Mouse (Mus musculus) thymus, postnatal 4 days (tissue): ENCODE results near the gene Ltk.
A peak's percentile ranks its signal among the peaks of the same experiment; 100 is the strongest.

Experiments
- DNase-seq: peaks from one replicate; pipeline ENCODE4 v3.0.0; 2021

Gene Ltk

GRCm38 (mm10) chr2:119760251-119760650 is at the start of gene Ltk:
Gene Ltk, minus strand, starts transcription at chr2:119760431.
- no peak for DNase-seq

GRCm38 (mm10) chr2:119808881-119809280 is 48.6 kb upstream of the Ltk start:
- no peak for DNase-seq

GRCm38 (mm10) chr2:119808438-119808837 is 48.2 kb upstream of the Ltk start:
- DNase-seq = no peak

GRCm38 (mm10) chr2:119805536-119805935 is 45.3 kb upstream of the Ltk start:
- DNase-seq = no peak

GRCm38 (mm10) chr2:119804776-119805175 is 44.5 kb upstream of the Ltk start:
- no peak for DNase-seq

- DNase-seq = no peak
Observed at GRCm38 (mm10) chr2:119804275-119804628, 44.0 kb upstream of the Ltk start.

GRCm38 (mm10) chr2:119803618-119804274 is 43.5 kb upstream of the Ltk start:
- no peak for DNase-seq

- DNase-seq = no peak
Observed at GRCm38 (mm10) chr2:119802767-119803617, 42.8 kb upstream of the Ltk start.

- DNase-seq = no peak
Observed at GRCm38 (mm10) chr2:119800876-119801846, 40.9 kb upstream of the Ltk start.

GRCm38 (mm10) chr2:119799961-119800550 is 39.8 kb upstream of the Ltk start:
- peak; percentile 62 for DNase-seq

- DNase-seq = peak; percentile 76
Observed at GRCm38 (mm10) chr2:119799181-119799960, 39.1 kb upstream of the Ltk start.

GRCm38 (mm10) chr2:119798246-119798927 is 38.2 kb upstream of the Ltk start:
- DNase-seq = peak; percentile 76

- DNase-seq = no peak
Observed at GRCm38 (mm10) chr2:119797279-119797783, 37.1 kb upstream of the Ltk start, which contains the start of gene Tyro3. Gene Tyro3, plus strand, starts transcription at chr2:119797733.

- no peak for DNase-seq
Observed at GRCm38 (mm10) chr2:119789996-119790395, 29.8 kb upstream of the Ltk start.

GRCm38 (mm10) chr2:119787206-119787883 is 27.1 kb upstream of the Ltk start, which contains the start of gene Rpap1:
Gene Rpap1, minus strand, starts transcription at chr2:119787537.
- DNase-seq = peak; percentile 92

- DNase-seq = peak; percentile 41
Observed at GRCm38 (mm10) chr2:119767246-119767645, 7.0 kb upstream of the Ltk start.

GRCm38 (mm10) chr2:119763924-119764323 is 3.7 kb upstream of the Ltk start:
- no peak for DNase-seq

- no peak for DNase-seq
Observed at GRCm38 (mm10) chr2:119762276-119762675, 2.0 kb upstream of the Ltk start.

GRCm38 (mm10) chr2:119758844-119759835 is 1.1 kb downstream of the Ltk start:
- DNase-seq = peak; percentile 71
